Mouse (Mus musculus) Patski (cell line): Measurements from ENCODE around the gene Fndc11. TPM values are rescaled to one million over a fixed set of nuclear protein-coding genes. Genes with fewer than 3 reads are reported as not detected.

Experiments
- ATAC-seq: fragments of 100-300 bp; one replicate; pipeline ENCODE4 v1.8.0; 2021
- CTCF ChIA-PET: fragments of 350-600 bp; sonication (Branson Sonifier 250); formaldehyde crosslinking; loops from one replicate; lab custom pipeline; 2022; ENCODE audit warnings: inconsistent platforms; lab: Charles Lee
- POLR2A ChIA-PET: fragments of 350-600 bp; sonication (Branson Sonifier 250); formaldehyde crosslinking; loops from one replicate; lab custom pipeline; 2022; ENCODE audit warnings: antibody characterized with exemption, inconsistent platforms; lab: Charles Lee
- DNase-seq: peaks from one replicate; pipeline ENCODE4 v3.0.0-alpha.2; 2011; ENCODE audit warnings: low read depth, low spot score
- H3K27me3 ChIP-seq: fragments of 371-371 bp; one replicate; pipeline ENCODE4 v1.5.1; 2021
- CTCF ChIP-seq: fragments of 100-300 bp; IDR thresholded peaks from one replicate; pipeline ENCODE4 v1.5.1; 2021
- in situ Hi-C: fragments of 300-500 bp; cut with MboI; formaldehyde crosslinking; loops from 3 replicates; pipeline ENCODE4 v1.11.1; 2018; ENCODE audit warnings: low pct_unique_long_range_greater_than_20kb, mixed read lengths
- polyA plus RNA-seq: library from polyadenylated mRNA; unstranded; gene quantifications from one replicate; pipeline ENCODE4 v1.2.3, GENCODE M21; 2021

The Fndc11 gene
- polyA plus RNA-seq, 1 experiment from 2014 or later: not detected

DNA sequence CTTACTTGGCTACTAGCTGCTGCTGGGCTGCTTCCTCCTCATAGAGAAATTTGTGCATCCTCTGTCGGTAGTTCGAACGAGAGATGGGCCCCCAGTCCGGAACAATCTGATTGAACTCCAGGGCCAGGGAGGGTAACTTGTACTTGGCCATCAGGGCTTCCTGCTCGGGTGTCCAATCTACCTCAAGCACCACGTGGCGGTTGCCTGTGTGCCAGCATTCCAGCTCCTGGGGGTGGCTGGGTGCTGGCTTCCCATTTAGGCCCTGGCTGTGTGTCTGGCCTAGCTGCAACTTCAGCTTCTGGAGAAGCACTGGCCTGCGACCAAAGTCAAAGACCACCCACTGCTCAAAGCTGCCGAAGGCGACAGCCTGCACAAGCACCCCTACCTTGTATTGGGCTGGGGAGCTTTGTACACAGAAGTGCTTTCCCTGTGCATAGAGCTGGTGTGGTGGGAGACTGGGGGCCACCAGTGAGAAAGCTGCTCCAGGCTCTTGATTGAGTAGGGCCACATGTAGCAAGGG, 18.3 kb downstream of the Fndc11 start:
- POLR2A ChIA-PET: interaction anchor here (0.6 kb wide), 1 partner anchor 10 kb away, joined by 4 read pairs; no protein-coding TSS in a partner anchor
- in situ Hi-C loops: no loop called here
- DNase-seq: no peak
- CTCF ChIA-PET: no interaction called here
- no peaks in the 10 kb centered on the region for H3K27me3 ChIP-seq
- no peak for TF ChIP-seq CTCF
- no peak for ATAC-seq

DNA sequence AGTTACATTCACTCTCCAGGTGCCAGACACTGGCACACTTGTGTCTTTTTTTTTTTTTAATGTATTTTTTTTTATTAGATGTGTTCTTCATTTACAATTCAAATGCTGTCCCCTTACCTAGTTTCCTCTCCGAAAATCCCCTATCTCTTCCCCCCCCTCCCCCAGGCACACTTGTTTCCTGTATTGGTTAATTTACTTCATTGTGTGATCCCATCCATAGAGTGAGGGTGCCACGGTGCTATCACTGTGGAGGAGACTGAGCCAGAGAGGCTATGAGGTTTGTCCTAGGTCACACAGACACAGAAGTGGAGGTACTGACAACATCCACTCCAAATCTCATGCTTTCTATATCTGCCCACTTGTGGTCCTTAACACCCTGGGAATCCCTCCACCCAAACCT, 19.0 kb downstream of the Fndc11 start:
- POLR2A ChIA-PET: no interaction called here
- no peaks in the 10 kb centered on the region for H3K27me3 ChIP-seq
- ATAC-seq (no peak), DNase-seq (no peak)
- no peak for TF ChIP-seq CTCF
- CTCF ChIA-PET: no interaction called here
- in situ Hi-C loops: no loop called here

DNA sequence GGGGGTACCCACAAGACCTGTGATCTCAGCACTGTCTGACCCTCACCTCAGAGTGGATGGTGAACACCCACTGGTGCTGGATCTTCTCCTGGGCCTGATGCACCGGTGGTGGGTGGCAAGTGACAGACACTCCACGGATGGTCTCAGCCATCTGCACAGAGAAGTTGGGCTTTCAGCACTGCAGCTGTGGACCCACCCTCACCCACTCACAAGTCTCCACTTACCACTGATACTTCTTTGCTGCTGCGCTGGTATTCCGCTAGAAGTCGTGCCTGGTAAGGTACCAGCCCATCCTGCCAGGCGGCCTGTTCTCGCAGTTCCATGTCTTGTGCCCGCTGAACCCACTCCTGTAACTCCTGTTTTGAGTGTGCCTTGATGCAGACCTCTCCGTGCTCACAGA, 19.4 kb downstream of the Fndc11 start:
- CTCF ChIA-PET: no interaction called here
- in situ Hi-C loops: no loop called here

DNA sequence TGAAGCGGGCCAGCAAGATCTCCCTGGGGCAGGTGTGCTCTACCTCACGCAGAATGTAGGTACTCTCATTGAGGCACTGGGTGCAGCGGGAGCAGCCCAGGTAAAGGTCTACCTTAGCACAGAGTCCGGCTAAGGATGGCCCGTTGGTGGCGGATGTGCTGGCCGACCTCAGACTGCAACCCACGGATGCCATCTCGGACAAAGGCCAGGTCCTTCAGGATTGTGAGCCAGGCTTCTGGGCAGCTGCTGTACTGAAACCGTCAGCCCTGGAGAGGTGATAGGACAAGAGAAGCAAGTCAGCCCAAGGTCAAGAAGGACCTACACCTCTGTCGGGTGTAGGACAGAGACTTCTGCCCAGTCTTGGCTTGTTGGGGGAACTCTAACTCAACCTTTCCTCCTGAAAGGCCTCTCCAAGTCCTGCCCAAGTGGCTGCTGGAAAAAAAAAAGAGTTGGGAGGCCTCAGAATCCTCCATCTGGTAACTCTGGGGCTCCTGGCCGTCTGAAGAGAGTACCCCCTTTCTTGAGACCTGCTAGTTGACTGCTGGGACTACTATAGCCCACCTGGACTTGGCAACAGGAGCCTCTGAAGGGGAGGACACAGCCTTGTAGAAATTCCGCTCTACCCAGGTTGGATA, 21.1 kb downstream of the Fndc11 start:
- no peaks in the 10 kb centered on the region for H3K27me3 ChIP-seq
- POLR2A ChIA-PET: no interaction called here
- in situ Hi-C loops: no loop called here
- TF ChIP-seq CTCF: no peak
- CTCF ChIA-PET: no interaction called here
- no peak for DNase-seq
- no peak for ATAC-seq

More for the DNA sequence above, 19.4 kb downstream of the Fndc11 start:
- no peak for TF ChIP-seq CTCF
- POLR2A ChIA-PET: no interaction called here
- no peaks in the 10 kb centered on the region for H3K27me3 ChIP-seq
- DNase-seq (no peak), ATAC-seq (no peak)

DNA sequence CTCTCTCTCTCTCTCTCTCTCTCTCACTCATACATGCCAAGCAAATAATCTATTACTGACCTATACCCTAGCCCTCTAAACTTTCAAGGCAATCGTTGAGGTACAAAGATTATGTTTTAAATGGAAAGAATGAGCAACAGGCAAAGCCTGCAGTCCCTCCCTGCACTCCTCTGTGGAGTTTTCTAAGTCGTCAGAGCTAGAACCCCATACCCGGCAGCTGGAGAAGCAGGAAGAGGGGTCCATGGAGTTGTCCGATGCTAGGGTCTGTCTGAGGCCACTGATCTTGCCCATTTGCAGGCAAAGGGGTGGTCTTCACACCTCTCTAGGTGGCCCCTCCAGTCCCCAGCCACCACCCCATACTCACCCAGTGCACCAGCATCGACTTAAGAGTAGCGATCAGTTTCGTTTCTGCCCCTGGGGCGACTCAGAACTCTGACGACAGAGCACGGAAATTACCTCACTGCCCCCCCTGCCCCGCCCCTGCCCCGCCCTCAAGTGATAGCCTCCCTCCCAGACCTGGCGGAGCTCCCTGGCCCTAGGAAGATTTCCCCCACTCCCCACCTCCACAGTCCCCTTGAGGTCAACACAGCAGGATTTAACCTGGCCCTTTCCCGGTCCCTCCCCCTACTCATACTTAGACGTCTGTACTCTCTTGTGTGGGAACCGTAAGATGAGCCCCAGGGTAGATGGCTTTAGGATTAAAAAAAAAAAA, 21.9 kb downstream of the Fndc11 start, which contains the start of gene Helz2:
TSS of gene Helz2 (minus strand) at position 426 of the 712 bp plus-strand sequence.
- ChIA-PET CTCF (interaction anchor here (2.4 kb wide), 1 partner anchor 13 kb away, joined by 11 read pairs; no protein-coding TSS in a partner anchor), POLR2A (interaction anchor here (2.0 kb wide), 1 partner anchor 45 kb away, joined by 11 read pairs; no protein-coding TSS in a partner anchor)
- peak; percentile 74 for ATAC-seq
- in situ Hi-C loops: no loop called here
- TF ChIP-seq CTCF: no peak
- peak; percentile 1 for DNase-seq
- no peaks in the 10 kb centered on the region for H3K27me3 ChIP-seq

DNA sequence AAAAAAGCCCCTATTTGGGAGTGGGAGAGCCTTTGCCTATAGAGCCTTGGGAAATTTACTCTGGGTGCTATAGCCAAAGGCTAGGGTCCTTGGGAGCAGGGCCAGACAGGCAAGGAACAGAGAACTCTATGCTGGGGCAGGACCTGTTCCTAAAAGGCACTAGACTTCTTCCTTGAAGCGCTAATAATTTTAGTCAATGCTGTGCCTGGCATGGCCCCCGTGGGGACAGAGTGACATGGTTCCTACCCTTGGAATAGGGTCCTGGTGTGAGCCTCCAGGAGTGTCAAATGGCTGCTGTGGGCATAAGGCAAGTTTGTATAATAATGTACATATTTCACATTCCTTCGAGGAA, 22.5 kb downstream of the Fndc11 start:
- H3K27me3 ChIP-seq: no peaks in the 10 kb centered on the region
- TF ChIP-seq CTCF: no peak
- ChIA-PET CTCF (interaction anchor here (2.4 kb wide), 1 partner anchor 13 kb away, joined by 11 read pairs; no protein-coding TSS in a partner anchor), POLR2A (interaction anchor here (2.0 kb wide), 1 partner anchor 44 kb away, joined by 11 read pairs; no protein-coding TSS in a partner anchor)
- peak; percentile 13 for ATAC-seq
- DNase-seq: no peak
- in situ Hi-C loops: no loop called here

DNA sequence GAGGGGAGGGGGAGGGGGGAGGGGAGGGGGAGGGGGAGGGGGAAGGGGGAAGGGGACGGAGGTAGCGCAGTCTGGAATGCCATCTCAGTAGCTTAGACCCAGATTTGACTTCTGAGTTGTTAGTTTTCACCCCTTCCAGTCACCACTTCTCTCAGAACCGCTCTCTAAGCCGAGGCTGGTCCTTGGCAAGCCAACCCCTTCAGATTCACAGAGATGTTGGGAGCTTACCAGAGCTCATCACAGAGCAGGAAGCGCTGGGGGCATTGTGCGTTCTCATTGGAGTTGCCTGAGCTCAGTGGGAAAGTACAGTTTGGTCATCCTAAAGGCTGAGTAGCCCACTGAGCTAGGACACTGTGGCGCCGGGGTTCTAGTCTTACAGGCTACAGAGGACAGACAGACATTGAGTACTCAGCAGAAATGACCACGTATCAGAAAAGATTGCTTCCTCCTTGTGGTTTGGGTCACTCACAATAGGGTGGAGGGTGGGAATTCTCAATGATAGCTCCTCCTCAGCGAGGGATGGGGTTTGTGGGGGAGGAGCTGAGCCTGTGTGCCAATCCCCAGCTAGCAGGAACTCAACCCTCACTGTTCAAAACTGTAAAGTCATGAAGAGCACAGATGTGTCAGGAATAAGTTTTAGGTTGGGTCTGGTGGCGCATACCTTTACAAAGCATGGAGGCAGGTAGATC, 24.0 kb downstream of the Fndc11 start:
- in situ Hi-C loops: no loop called here
- POLR2A ChIA-PET: interaction anchor here (1.3 to 2.0 kb wide), 2 partner anchors 13 to 43 kb away, joined by 3 to 11 read pairs; no protein-coding TSS in a partner anchor
- CTCF ChIA-PET: interaction anchor here (1.1 to 2.4 kb wide), 2 partner anchors 11 to 19 kb away, joined by 3 to 11 read pairs; no protein-coding TSS in a partner anchor
- no peak for TF ChIP-seq CTCF
- H3K27me3 ChIP-seq: no peaks in the 10 kb centered on the region
- DNase-seq (no peak), ATAC-seq (no peak)

DNA sequence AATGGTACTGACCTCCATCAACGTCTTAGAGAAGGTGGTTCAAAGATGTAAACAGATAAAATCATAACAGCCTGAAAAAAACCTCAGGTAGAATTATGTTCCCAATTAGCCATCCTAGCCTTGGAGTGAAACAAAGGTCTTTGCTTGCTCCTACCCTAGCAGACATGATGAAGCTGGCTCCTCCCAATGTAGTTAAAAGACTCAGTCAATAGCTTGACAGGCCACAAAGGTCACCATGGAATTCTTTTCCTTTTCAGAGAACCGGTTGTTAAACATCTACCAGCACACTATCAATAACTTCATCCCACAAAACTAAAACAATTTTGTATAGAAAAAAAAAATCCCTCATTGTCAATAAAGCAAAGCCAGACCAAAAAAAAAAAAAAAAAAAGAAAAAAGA, 25.2 kb downstream of the Fndc11 start:
- in situ Hi-C loops: no loop called here
- ATAC-seq (no peak), DNase-seq (no peak)
- TF ChIP-seq CTCF: no peak
- ChIA-PET POLR2A (interaction anchor here (1.3 kb wide), 1 partner anchor 12 kb away, joined by 3 read pairs; no protein-coding TSS in a partner anchor), CTCF (no interaction called here)
- H3K27me3 ChIP-seq: no peaks in the 10 kb centered on the region

DNA sequence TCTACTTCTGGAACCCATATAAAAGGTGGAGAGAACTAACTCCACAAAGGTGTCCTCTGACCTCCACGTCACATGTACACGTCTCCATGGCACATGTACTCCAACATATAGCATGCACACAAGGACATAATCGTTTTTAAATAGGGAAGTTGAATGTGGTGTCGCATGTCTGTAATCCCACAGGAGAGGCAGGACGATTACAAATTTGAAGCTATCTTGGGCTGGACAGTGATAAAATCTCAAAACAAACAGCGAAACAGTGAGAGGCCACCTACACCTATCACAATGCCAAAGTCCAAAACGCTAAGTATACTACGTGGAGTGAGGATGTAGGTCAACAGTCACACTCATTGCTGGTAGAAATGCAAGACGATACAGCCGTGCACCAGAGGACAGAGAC, 29.4 kb downstream of the Fndc11 start:
- POLR2A ChIA-PET: no interaction called here
- H3K27me3 ChIP-seq: no peaks in the 10 kb centered on the region
- ATAC-seq (no peak), DNase-seq (no peak)
- CTCF ChIA-PET: interaction anchor here (1.5 kb wide), 1 partner anchor 10 kb away, joined by 4 read pairs; no protein-coding TSS in a partner anchor
- in situ Hi-C loops: no loop called here
- no peak for TF ChIP-seq CTCF

DNA sequence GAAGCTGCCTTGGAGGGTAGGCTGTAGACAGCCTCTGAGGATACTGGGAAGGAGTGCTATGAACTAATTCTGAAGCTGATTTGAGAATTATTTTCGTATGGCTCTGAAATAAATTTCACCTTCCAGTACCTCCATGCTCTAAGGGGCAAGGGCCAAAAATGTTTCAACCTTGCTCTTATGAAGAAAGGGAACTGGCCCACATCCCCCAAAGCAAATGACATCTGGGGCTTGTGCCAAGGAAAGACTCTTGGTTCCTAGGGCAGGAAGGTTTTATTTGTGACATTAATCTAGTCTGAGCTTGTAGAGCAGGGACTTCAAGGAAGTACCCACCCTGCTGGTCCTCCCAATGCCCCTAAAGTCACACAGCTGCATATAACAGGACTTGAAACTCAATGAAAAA, 32.0 kb downstream of the Fndc11 start:
- DNase-seq: no peak
- TF ChIP-seq CTCF: no peak
- no peaks in the 10 kb centered on the region for H3K27me3 ChIP-seq
- no peak for ATAC-seq
- POLR2A ChIA-PET: no interaction called here
- in situ Hi-C loops: loop anchor here (5.0 kb wide), 1 partner anchor 65 kb away; the partner anchor contains the start of gene Ppdpf
- CTCF ChIA-PET: no interaction called here
